Mouse (Mus musculus): ENCODE measurements around the gene Il20ra.
A peak's percentile ranks its signal among the peaks of the same experiment; 100 is the strongest.

Il20ra gene

GRCm38 (mm10) chr10:19779092-19779491 lies 66.7 kb downstream of the Il20ra start:
- DNase-seq, result no peak

- peak; percentile 24 to 39 for DNase-seq
Measured at GRCm38 (mm10) chr10:19781365-19781764, 69.0 kb downstream of the Il20ra start.

GRCm38 (mm10) chr10:19794996-19795395 lies 82.6 kb downstream of the Il20ra start:
- DNase-seq, result no peak

- no peak for DNase-seq
Measured at GRCm38 (mm10) chr10:19802958-19803357, 90.6 kb downstream of the Il20ra start.

- DNase-seq, result no peak
Measured at GRCm38 (mm10) chr10:19804763-19805162, 92.4 kb downstream of the Il20ra start.

Data from thymus, adult 18-20 months (tissue).